Mouse (Mus musculus): ENCODE measurements around the gene Fam83e.

GRCm38 (mm10) chr7:45741777-45742176 is 20.8 kb downstream of the Fam83e start:
- TF ChIP-seq CTCF (IDR thresholded peaks at IDR 0.05) (no peak), EP300 (IDR thresholded peaks at IDR 0.05) (no peak)

All from lung, postnatal 0 days (tissue).